Mouse (Mus musculus) heart, postnatal 0 days (tissue): ENCODE measurements around the gene Tlx3.

Experiments used
- CTCF ChIP-seq: IDR thresholded peaks from 2 replicates; pipeline ENCODE4 v1.5.1; 2016; ENCODE audit warnings: antibody characterized with exemption, control low read depth, low read depth
- EP300 ChIP-seq: IDR thresholded peaks from 2 replicates; pipeline ENCODE4 v1.6.1; 2016; ENCODE audit warnings: antibody characterized with exemption, low read depth

- no peak; the same call in 1 of the 2 replicates for TF ChIP-seq EP300
- no peak for TF ChIP-seq CTCF
Observed at GRCm38 (mm10) chr11:33162211-33162997, 41.0 kb downstream of the Tlx3 start.
